Mouse (Mus musculus) heart, adult 2 months (tissue): Measurements from ENCODE around the gene Slc22a7.

Experiments used
- CTCF ChIP-seq: fragments of 200-600 bp; IDR thresholded peaks from 2 replicates; pipeline ENCODE4 v1.8.1; 2022; ENCODE audit warnings: antibody characterized with exemption, mild to moderate bottlenecking, moderate library complexity
- POLR2A ChIP-seq: fragments of 200-500 bp; IDR thresholded peaks from 2 replicates; pipeline ENCODE4 v1.6.1; 2011; ENCODE audit warnings: mild to moderate bottlenecking, low read depth, low read length, control low read depth; ENCODE audit not compliant: insufficient read depth

DNA sequence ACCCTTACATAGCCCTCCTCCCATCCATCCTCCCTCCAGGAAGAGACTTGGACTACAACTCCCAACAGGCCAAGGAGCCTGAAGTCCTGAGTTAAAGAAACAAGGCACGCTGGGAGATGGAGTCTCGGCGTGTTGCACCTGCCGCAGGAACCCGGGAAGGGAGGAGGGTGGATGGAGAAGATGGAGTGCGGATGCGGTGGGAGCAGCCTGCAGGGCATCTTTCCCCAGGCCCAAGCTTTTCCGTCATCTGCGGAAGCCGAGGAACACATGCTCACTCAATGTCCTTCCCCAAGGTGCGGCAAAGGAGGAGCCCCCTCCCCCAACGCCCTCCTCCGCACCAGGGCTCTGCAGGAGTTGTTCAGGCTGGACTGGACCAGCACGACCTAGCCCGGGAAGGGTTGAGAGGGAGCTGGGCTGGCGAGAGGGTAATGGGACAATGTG, 45.3 kb upstream of the Slc22a7 start:
- TF ChIP-seq CTCF (no peak), POLR2A (no peak)
